Mouse (Mus musculus) neutrophil, adult 83 days (primary cell): Measurements from ENCODE around the gene Def6. TPM values are rescaled to one million over a fixed set of nuclear protein-coding genes. Genes with fewer than 3 reads are reported as not detected.

Experiments used
- total RNA-seq, 2 experiments: library from RNA; stranded (reverse); gene quantifications; one replicate each; pipeline ENCODE4 v1.2.4; 2023

Def6 gene
- total RNA-seq: 10 to 100 TPM; 70.3 to 83.2 TPM

DNA sequence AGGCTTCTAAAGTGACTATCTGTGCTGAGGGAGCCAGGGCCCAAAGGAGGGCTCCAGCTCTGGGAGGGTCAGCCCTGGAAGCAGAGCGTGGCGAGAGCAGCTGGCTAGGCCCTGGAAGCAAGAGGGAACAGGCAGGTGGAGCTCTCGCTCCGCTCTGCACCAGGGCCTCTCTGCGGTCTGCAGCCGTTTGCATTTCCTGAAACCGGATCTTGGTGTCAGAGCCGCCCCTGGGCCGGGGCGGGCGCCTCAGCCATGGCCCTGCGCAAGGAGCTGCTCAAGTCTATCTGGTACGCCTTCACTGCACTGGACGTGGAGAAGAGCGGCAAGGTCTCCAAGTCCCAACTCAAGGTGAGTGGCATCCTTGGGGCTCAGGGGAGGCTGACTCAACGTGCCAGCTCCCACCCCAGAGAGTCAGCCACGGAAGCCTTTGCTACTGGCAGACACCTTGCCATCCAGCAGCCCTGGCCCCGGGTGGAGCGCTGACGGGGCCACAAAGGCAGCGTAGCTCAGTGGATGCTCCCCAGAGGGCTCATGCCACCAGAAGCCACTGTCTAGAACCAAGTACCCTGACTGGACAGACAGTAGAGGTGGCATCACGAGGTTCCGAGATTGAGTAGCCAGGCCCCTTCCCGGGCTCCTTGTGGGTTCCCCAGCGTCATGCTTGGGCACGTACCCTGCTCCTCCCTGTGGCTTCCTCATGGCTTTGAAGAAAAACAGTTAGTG, at the start of gene Def6:
Def6 (plus strand) TSS at position 188 of the 723 bp plus-strand sequence.

DNA sequence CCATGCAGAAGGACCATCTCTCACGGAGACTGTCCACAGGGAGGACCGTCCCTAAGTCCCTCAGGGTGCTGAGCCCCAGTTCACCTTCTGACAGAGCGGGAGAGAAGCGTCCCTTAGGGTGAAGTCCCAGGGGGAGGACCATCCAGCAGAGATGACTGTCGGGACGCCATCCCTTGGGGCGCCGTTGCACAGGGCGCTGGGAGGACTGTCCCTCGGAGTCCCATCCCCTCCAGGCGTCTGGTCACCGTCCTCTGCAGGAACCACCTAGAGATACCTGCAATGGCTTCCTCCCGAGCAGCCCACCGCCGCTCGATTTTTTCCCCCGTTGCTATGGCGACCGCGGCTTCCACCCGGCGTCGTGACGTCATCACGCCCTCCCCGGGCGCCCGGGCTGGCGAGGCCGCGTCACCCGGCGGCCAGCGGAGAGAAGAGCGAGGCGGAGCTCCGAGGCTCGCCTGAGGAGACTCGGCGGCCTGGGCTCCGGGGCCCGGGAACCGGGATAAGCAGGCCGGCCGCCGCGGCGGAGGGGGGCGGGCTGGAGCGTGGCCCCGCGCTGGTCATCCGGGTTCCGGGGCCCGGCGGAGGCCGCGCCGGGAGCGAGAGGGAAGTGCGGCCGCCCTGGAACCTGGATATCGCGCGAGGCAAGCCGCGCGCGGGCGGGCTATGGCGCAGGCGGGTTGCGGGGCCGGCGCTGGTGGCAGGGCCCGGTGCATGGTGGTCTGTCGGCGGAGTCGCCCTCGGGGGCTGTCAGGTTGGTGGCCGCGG, 30.6 kb upstream of the Def6 start, which contains the start of gene Zfp523:
Zfp523 (plus strand) TSS at position 355 of the 765 bp plus-strand sequence.

DNA sequence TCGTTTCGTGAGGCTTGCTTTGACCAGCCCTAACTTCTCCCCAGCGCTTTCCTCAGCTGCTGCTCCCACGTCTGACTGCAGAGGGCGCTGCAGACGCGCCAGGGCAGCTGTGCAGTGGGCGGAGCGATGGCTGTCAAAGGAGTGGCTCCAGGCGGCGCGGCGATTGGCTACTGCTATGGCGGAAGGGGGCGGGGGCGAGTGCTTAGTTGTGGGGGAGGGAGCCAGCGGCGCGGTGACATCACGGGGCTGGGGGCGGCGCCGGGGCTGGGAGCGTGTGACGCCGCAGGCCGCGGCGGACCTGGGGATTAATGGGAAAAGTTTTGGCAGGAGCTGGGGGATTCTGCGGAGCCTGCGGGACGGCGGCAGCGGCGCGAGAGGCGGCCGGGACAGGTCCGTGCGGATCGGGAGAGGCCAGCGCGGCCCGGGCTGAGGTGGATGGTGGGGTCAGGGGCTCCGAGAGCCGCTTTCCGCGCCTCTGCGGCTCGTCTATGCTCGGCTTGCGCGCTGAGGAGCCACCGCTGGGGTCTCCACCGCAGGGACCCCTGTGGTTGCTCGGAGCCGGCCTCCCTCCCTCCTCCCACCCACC, 25.0 kb downstream of the Def6 start, which contains the start of gene Ppard:
Ppard (plus strand) TSS at position 226 of the 586 bp plus-strand sequence.

Other genes starting within 250 kb of the Def6 start
- 1 to 10 TPM in 1 of 2 experiments, under 1 TPM in 1; 0.88 to 1.6 TPM for gene Tcp11, start 127.1 kb upstream of the Def6 start, total RNA-seq
- not detected for gene Scube3, start 65.6 kb upstream of the Def6 start, total RNA-seq
- 10 to 100 TPM; 11.5 to 13.0 TPM for gene Zfp523, start 30.6 kb upstream of the Def6 start, total RNA-seq
- 10 to 100 TPM; 23.3 to 27.8 TPM for gene Ppard, start 24.9 kb downstream of the Def6 start, total RNA-seq
- gene Fance, start 105.7 kb downstream of the Def6 start, total RNA-seq: 10 to 100 TPM; 15.0 to 16.1 TPM
- gene Rpl10a, start 120.7 kb downstream of the Def6 start, total RNA-seq: 100 to 1,000 TPM; 587 to 664 TPM
- gene Tead3, start 143.0 kb downstream of the Def6 start, total RNA-seq: 1 to 10 TPM in 1 of 2 experiments, under 1 TPM in 1; 0.88 to 1.4 TPM
- gene Tulp1, start 157.4 kb downstream of the Def6 start, total RNA-seq: not detected